Mouse (Mus musculus) spleen, adult 2 months (tissue): ENCODE measurements at regions not wholly inside any gene's neighbourhood (a gene's known extent, or its start where the extent isn't known, plus 50 kb on each side); places are given as distances from the start of the nearest gene placed in this dataset.

Experiments
- DNase-seq, 2 experiments: peaks; one replicate each; pipeline versions ENCODE4 v3.0.0 to v3.0.0-alpha.2; 2012 to 2021; ENCODE audit warnings: low spot score in 2 of 2, low read depth in 1 of 2
- H3K27ac ChIP-seq: fragments of 200-500 bp; 2 replicates; pipeline ENCODE4 v1.5.1; 2012; ENCODE audit warnings: low read length, inconsistent platforms; ENCODE audit not compliant: insufficient read depth
- H3K27me3 ChIP-seq: fragments of 200-500 bp; 2 replicates; pipeline ENCODE4 v1.6.1; 2012; ENCODE audit warnings: mild to moderate bottlenecking, moderate library complexity, low read length, inconsistent platforms; ENCODE audit not compliant: control insufficient read depth, insufficient read depth
- H3K36me3 ChIP-seq: fragments of 200-500 bp; 2 replicates; pipeline ENCODE4 v1.6.1; 2012; ENCODE audit warnings: mild to moderate bottlenecking, low read length, inconsistent platforms; ENCODE audit not compliant: control insufficient read depth, insufficient read depth
- H3K4me1 ChIP-seq: fragments of 200-500 bp; 2 replicates; pipeline ENCODE4 v1.6.1; 2011; ENCODE audit warnings: inconsistent platforms; ENCODE audit not compliant: control insufficient read depth, insufficient read depth, insufficient read length
- H3K4me3 ChIP-seq: fragments of 200-500 bp; 2 replicates; pipeline ENCODE4 v1.5.1; 2011; ENCODE audit warnings: mild to moderate bottlenecking, inconsistent platforms; ENCODE audit not compliant: insufficient read depth, insufficient read length; ENCODE audit errors: extremely low read depth
- CTCF ChIP-seq: fragments of 200-500 bp; IDR thresholded peaks from 2 replicates; pipeline ENCODE4 v1.5.1; 2011; ENCODE audit warnings: mild to moderate bottlenecking, inconsistent platforms; ENCODE audit not compliant: insufficient read depth, insufficient read length, insufficient replicate concordance; ENCODE audit errors: extremely low read depth
- POLR2A ChIP-seq: fragments of 200-500 bp; IDR thresholded peaks from 2 replicates; pipeline ENCODE4 v1.6.1; 2011; ENCODE audit warnings: low read depth, low read length, inconsistent platforms
- WGBS: fragments of 180-500 bp; shearing (Covaris S2); methylation state at CpG from one replicate; pipeline ENCODE4 v1.1.7; 2018; 5-methylcytosine and 5-hydroxymethylcytosine counted together

DNA sequence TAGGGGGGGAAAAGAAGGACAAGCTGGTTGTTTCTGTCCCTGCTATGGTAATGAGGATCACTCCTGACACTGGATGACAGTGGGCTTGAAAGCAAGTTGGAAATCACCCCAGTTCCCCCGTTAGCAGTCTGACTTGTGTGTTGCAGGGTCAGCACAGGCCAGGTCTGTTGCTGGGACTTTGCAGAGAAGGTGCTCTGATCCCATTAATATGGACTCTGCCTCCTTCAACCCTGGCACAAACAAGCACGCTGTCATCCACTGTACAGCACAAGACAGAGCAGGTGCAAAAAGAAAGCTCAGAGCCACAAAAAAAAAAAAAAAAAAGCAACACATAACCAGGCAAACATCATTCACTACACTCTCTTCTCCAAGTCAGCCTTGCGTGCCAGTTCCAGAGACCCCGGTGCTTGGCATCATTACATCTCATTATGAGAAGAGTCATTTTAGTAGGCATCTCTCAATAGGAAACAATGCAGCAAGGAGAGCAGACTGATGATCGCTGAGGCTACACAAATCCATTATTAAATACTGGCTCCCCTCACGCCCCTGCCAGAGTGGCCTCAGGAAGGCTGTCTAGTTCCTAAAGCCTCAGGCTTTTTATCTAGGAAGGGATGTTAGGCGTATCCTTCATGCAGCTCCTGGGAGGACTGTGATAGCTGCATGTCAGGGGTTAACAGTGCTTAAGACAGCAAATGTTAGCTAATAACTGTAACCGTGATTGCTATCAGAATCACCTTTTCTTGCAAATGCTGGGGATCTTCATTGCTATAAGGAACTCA lies 403.5 kb upstream of the Cdh11 start:
- Histone ChIP-seq H3K4me3 (no peak overlapping the region), H3K4me1 (no peaks in the 10 kb centered on the region), H3K36me3 (no peaks in the 10 kb centered on the region), H3K27me3 (no peaks in the 10 kb centered on the region), H3K27ac (no peak overlapping the region)
- DNase-seq: no peak
- WGBS: 88% methylated on average over 8 of the region's 8 CpGs
- TF ChIP-seq CTCF: no peak

DNA sequence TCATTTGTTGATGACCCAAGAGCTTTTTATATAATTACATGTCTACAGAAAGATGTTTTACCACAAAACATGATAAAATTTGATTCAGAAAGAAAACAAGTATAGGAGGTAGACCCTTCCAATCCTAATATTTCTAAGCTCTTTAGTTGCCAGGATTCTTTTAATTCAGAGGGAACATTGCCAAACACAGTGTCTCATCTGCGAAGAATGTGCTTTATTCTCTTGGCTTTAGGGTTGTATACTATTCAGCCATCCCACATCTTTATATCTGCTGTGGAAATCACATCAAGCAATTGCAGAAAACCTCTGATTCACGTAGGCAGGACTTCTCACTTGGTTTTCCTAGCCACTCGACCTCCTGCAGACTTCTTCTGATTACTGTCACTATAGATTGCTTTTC lies 412.8 kb upstream of the Cdh11 start:
- Histone ChIP-seq H3K4me3 (no peak overlapping the region), H3K4me1 (no peaks in the 10 kb centered on the region), H3K27me3 (no peaks in the 10 kb centered on the region), H3K27ac (no peak overlapping the region), H3K36me3 (no peaks in the 10 kb centered on the region)
- 70% methylated on average over 3 of the region's 3 CpGs for WGBS
- DNase-seq: no peak
- TF ChIP-seq POLR2A (no peak), CTCF (no peak)

- no peak for DNase-seq
- no peak overlapping the region for H3K27ac ChIP-seq
- 82% methylated on average over 11 of the region's 11 CpGs for WGBS
These were observed 414.5 kb upstream of the Cdh11 start for GRCm38 (mm10) chr8:103199696-103200615.

GRCm38 (mm10) chr8:103203710-103204109 lies 418.3 kb upstream of the Cdh11 start:
- DNase-seq: no peak
- Histone ChIP-seq H3K4me3 (no peak overlapping the region), H3K27ac (no peak overlapping the region), H3K36me3 (no peaks in the 10 kb centered on the region), H3K27me3 (no peaks in the 10 kb centered on the region), H3K4me1 (no peaks in the 10 kb centered on the region)
- 70% methylated on average over 1 of the region's 1 CpGs for WGBS
- TF ChIP-seq POLR2A: no peak
- no peak for TF ChIP-seq CTCF

More at GRCm38 (mm10) chr8:103199696-103200615, 414.5 kb upstream of the Cdh11 start:
- Histone ChIP-seq H3K4me1 (no peaks in the 10 kb centered on the region), H3K36me3 (no peaks in the 10 kb centered on the region), H3K4me3 (no peak overlapping the region), H3K27me3 (no peaks in the 10 kb centered on the region)
- no peak for TF ChIP-seq CTCF
- no peak for TF ChIP-seq POLR2A

DNA sequence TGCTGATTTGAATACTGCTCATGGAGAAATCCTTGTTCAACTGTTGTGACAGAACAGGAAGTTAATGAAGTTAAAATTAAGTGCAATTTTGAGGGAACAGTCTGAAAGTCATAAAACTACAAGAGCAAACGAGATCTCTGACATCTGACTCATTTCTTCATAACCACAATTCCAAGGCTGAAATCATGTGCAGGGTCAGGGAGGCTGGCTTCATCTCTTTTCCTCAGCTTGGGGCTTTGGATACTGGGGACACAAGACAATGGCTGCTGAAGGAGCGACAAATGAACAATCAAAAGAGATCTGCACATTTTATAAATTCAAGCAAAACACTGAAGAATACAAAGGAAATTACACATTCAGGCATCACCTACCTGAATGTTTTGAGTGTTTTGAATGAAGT lies 429.2 kb upstream of the Cdh11 start:
- WGBS: 57% methylated on average over 2 of the region's 2 CpGs
- H3K36me3 ChIP-seq: no peaks in the 10 kb centered on the region
- no peak overlapping the region for H3K4me3 ChIP-seq
- TF ChIP-seq CTCF (no peak), POLR2A (no peak)
- no peaks in the 10 kb centered on the region for H3K27me3 ChIP-seq
- no peak overlapping the region for H3K27ac ChIP-seq
- DNase-seq: no peak
- no peaks in the 10 kb centered on the region for H3K4me1 ChIP-seq

- Histone ChIP-seq H3K36me3 (no peaks in the 10 kb centered on the region), H3K27ac (no peak overlapping the region), H3K27me3 (no peaks in the 10 kb centered on the region), H3K4me1 (no peaks in the 10 kb centered on the region), H3K4me3 (no peak overlapping the region)
- DNase-seq: no peak
- no peak for TF ChIP-seq POLR2A
- TF ChIP-seq CTCF: no peak
- 76% methylated on average over 9 of the region's 9 CpGs for WGBS
These were observed 445.5 kb upstream of the Cdh11 start for GRCm38 (mm10) chr8:103230741-103231475.

DNA sequence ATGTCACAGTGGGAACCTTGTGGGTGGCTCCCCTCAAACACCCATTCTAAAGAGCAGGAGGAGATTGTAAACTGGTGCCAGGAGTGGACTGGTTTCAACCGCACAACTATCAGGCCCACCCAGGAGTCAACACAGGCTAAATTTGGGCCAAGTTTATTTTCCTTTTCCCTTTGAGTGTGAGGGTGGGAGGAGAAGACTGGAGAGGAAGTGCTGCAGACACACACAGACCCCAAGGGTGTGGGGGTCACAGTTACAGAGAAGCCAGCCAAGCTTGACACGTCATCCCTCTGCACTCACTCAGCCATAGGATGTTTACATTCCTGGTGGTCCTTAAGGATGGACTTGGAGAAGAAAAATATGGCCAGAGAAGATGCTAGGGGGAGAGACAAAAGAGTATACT lies 448.9 kb upstream of the Cdh11 start:
- Histone ChIP-seq H3K27me3 (no peaks in the 10 kb centered on the region), H3K4me3 (no peak overlapping the region), H3K4me1 (no peaks in the 10 kb centered on the region), H3K36me3 (no peaks in the 10 kb centered on the region), H3K27ac (no peak overlapping the region)
- DNase-seq: no peak
- TF ChIP-seq POLR2A (no peak), CTCF (no peak)
- 37% methylated on average over 2 of the region's 2 CpGs for WGBS
